Mouse (Mus musculus) heart, embryonic 14.5 days (tissue): Measurements from ENCODE around the gene Cttnbp2. TPM values are rescaled to one million over a fixed set of nuclear protein-coding genes. Genes with fewer than 3 reads are reported as not detected.
A peak's percentile ranks its signal among the peaks of the same experiment; 100 is the strongest.

Source experiments
- ATAC-seq: fragments of 200-750 bp; cut with Nextera tagmentation; 2 replicates; pipeline ENCODE4 v1.8.0; 2017; ENCODE audit warnings: low read depth, moderate TSS enrichment; ENCODE audit not compliant: insufficient number of reproducible peaks, insufficient read depth, low FRiP score
- H3K27ac ChIP-seq, 2 experiments: fragments of 200-500 bp in 1 of 2; fragments of 300-500 bp in 1 of 2; sonication (generic) in 1 of 2; replicated peaks in 1 of 2; 2 replicates each; pipeline ENCODE4 v1.5.1; 2012 to 2014; ENCODE audit warnings: low read depth in 2 of 2, low read length in 2 of 2, control low read depth in 1 of 2, mild to moderate bottlenecking in 1 of 2, mixed read lengths in 1 of 2; ENCODE audit not compliant: control insufficient read depth in 1 of 2, insufficient read depth in 1 of 2
- H3K27me3 ChIP-seq: fragments of 300-500 bp; sonication (generic); 2 replicates; pipeline ENCODE4 v1.6.1; 2014; ENCODE audit warnings: mild to moderate bottlenecking, low read length, control low read depth; ENCODE audit not compliant: control insufficient read depth, insufficient read depth
- H3K36me3 ChIP-seq: fragments of 300-500 bp; sonication (generic); 2 replicates; pipeline ENCODE4 v1.6.1; 2014; ENCODE audit warnings: mild to moderate bottlenecking, control low read depth, low read length, mixed read lengths; ENCODE audit not compliant: control insufficient read depth, insufficient read depth
- H3K4me1 ChIP-seq, 2 experiments: fragments of 200-500 bp in 1 of 2; fragments of 300-500 bp in 1 of 2; sonication (generic) in 1 of 2; 2 replicates each; pipeline ENCODE4 v1.6.1; 2012 to 2014; ENCODE audit warnings: low read length in 2 of 2, control low read depth in 1 of 2, mixed read lengths in 1 of 2; ENCODE audit not compliant: control insufficient read depth in 2 of 2, insufficient read depth in 2 of 2
- H3K4me2 ChIP-seq: fragments of 300-500 bp; sonication (generic); 2 replicates; pipeline ENCODE4 v1.6.1; 2014; ENCODE audit warnings: mild to moderate bottlenecking, low read length
- H3K4me3 ChIP-seq, 2 experiments: fragments of 200-500 bp in 1 of 2; fragments of 300-500 bp in 1 of 2; sonication (generic) in 1 of 2; 2 replicates each; pipeline ENCODE4 v1.5.1; 2012 to 2014; ENCODE audit warnings: low read length in 2 of 2, mild to moderate bottlenecking in 2 of 2, control low read depth in 1 of 2, low read depth in 1 of 2, moderate library complexity in 1 of 2; ENCODE audit not compliant: control insufficient read depth in 1 of 2, insufficient read depth in 1 of 2
- H3K9ac ChIP-seq: fragments of 300-500 bp; sonication (generic); 2 replicates; pipeline ENCODE4 v1.6.1; 2014; ENCODE audit warnings: mild to moderate bottlenecking, low read length
- H3K9me3 ChIP-seq: fragments of 300-500 bp; sonication (generic); 2 replicates; pipeline ENCODE4 v1.6.1; 2016; ENCODE audit warnings: low read length, control low read depth; ENCODE audit not compliant: control insufficient read depth
- WGBS: fragments of 180-500 bp; shearing (Covaris S2); extraction: QIAGEN DNeasy Blood & Tissue Kit; methylation state at CpG from one replicate; pipeline ENCODE4 v1.1.7; 2014; 5-methylcytosine and 5-hydroxymethylcytosine counted together
- polyA plus RNA-seq: library from polyadenylated mRNA; unstranded; fragments of >200 nt; fragmentation: Nextera tagmentation; extraction: Ambion mirVana; gene quantifications from 2 replicates; pipeline ENCODE4 v1.2.1, GENCODE M21; 2014

The Cttnbp2 gene
- polyA plus RNA-seq: 8.0 and 8.9 TPM in 2 replicates

GRCm38 (mm10) chr6:18514480-18515352 is at the start of gene Cttnbp2:
Gene Cttnbp2 (minus strand): TSS chr6:18514843.
- H3K27me3 ChIP-seq: 0 out of 2 replicates have a peak, but pooled peaks cover 4% of the 10 kb centered on the region
- H3K27ac ChIP-seq: peak within 1 kb of the TSS in 1 of 2 experiments; percentile 33; a peak in 1 of 4 replicates
- H3K4me2 ChIP-seq: peak within 1 kb of the TSS; percentile 95
- 2% methylated on average over 62 of the region's 70 CpGs for WGBS
- peak; percentile 84 for ATAC-seq
- H3K9me3 ChIP-seq: no peaks in the 10 kb centered on the region; the same call in 1 of the 2 replicates
- H3K4me3 ChIP-seq: peak within 1 kb of the TSS; percentile 80 to 94
- H3K9ac ChIP-seq: peak within 1 kb of the TSS; percentile 85
- H3K36me3 ChIP-seq: no peaks in the 10 kb centered on the region
- peaks cover 5 to 8% of the 10 kb centered on the region in 2 experiments; a peak in 1 of 4 replicates for H3K4me1 ChIP-seq

GRCm38 (mm10) chr6:18559019-18559418 is 44.4 kb upstream of the Cttnbp2 start:
- Histone ChIP-seq H3K9ac (no peak overlapping the region), H3K27ac (no peak overlapping the region), H3K4me3 (no peak overlapping the region), H3K4me1 (no peaks in the 10 kb centered on the region), H3K4me2 (no peak overlapping the region), H3K36me3 (no peaks in the 10 kb centered on the region), H3K9me3 (no peaks in the 10 kb centered on the region), H3K27me3 (no peaks in the 10 kb centered on the region)
- 82% methylated on average over 1 of the region's 1 CpGs for WGBS
- ATAC-seq: no peak

- Histone ChIP-seq H3K4me3 (peak overlapping the region; percentile 26 to 31), H3K9me3 (no peaks in the 10 kb centered on the region), H3K4me2 (peak overlapping the region; percentile 65), H3K27ac (no peak overlapping the region), H3K27me3 (no peaks in the 10 kb centered on the region), H3K36me3 (no peaks in the 10 kb centered on the region), H3K9ac (peak overlapping the region; percentile 60), H3K4me1 (peaks cover 0 to 6% of the 10 kb centered on the region in 2 experiments; a peak in 1 of 4 replicates)
- ATAC-seq: no peak
- 42% methylated on average over 24 of the region's 24 CpGs for WGBS
Measured at GRCm38 (mm10) chr6:18547516-18548465, 33.1 kb upstream of the Cttnbp2 start.

- no peaks in the 10 kb centered on the region for H3K36me3 ChIP-seq
- WGBS: 63% methylated on average over 2 of the region's 2 CpGs
- H3K4me2 ChIP-seq: no peak overlapping the region
- no peaks in the 10 kb centered on the region for H3K27me3 ChIP-seq
- ATAC-seq: no peak
- H3K9me3 ChIP-seq: no peaks in the 10 kb centered on the region
- H3K27ac ChIP-seq: no peak overlapping the region
- H3K4me3 ChIP-seq: no peak overlapping the region
- no peak overlapping the region for H3K9ac ChIP-seq
- H3K4me1 ChIP-seq: peaks cover 0 to 6% of the 10 kb centered on the region in 2 experiments; a peak in 1 of 4 replicates
Measured at GRCm38 (mm10) chr6:18543878-18544277, 29.2 kb upstream of the Cttnbp2 start.

GRCm38 (mm10) chr6:18540396-18540795 is 25.8 kb upstream of the Cttnbp2 start:
- H3K4me2 ChIP-seq: no peak overlapping the region
- no peak overlapping the region for H3K4me3 ChIP-seq
- H3K27me3 ChIP-seq: no peaks in the 10 kb centered on the region
- H3K9ac ChIP-seq: no peak overlapping the region
- no peaks in the 10 kb centered on the region for H3K9me3 ChIP-seq
- H3K27ac ChIP-seq: no peak overlapping the region
- H3K4me1 ChIP-seq: no peaks in the 10 kb centered on the region
- 55% methylated on average over 4 of the region's 4 CpGs for WGBS
- ATAC-seq: no peak
- H3K36me3 ChIP-seq: no peaks in the 10 kb centered on the region

GRCm38 (mm10) chr6:18530394-18530793 is 15.8 kb upstream of the Cttnbp2 start:
- Histone ChIP-seq H3K27me3 (no peaks in the 10 kb centered on the region), H3K9me3 (no peaks in the 10 kb centered on the region), H3K9ac (no peak overlapping the region), H3K36me3 (no peaks in the 10 kb centered on the region), H3K27ac (no peak overlapping the region), H3K4me2 (no peak overlapping the region), H3K4me3 (no peak overlapping the region), H3K4me1 (no peaks in the 10 kb centered on the region)
- 83% methylated on average over 3 of the region's 3 CpGs for WGBS
- ATAC-seq: no peak

- no peak for ATAC-seq
- no peaks in the 10 kb centered on the region for H3K36me3 ChIP-seq
- peaks cover 5 to 8% of the 10 kb centered on the region in 2 experiments; a peak in 1 of 4 replicates for H3K4me1 ChIP-seq
- H3K27me3 ChIP-seq: 0 out of 2 replicates have a peak, but pooled peaks cover 4% of the 10 kb centered on the region
- H3K4me3 ChIP-seq: no peak overlapping the region
- H3K27ac ChIP-seq: no peak overlapping the region
- WGBS: 55% methylated on average over 2 of the region's 2 CpGs
- no peak overlapping the region for H3K9ac ChIP-seq
- H3K4me2 ChIP-seq: no peak overlapping the region
- no peaks in the 10 kb centered on the region; the same call in 1 of the 2 replicates for H3K9me3 ChIP-seq
Measured at GRCm38 (mm10) chr6:18517626-18518025, 3.0 kb upstream of the Cttnbp2 start.
